Mouse (Mus musculus) kidney, embryonic 14.5 days (tissue): ENCODE data around the gene Hepacam. TPM values are rescaled to one million over a fixed set of nuclear protein-coding genes. Genes with fewer than 3 reads are reported as not detected.

Source experiments
- ATAC-seq: fragments of 200-750 bp; cut with Nextera tagmentation; 2 replicates; pipeline ENCODE4 v1.8.0; 2017; ENCODE audit warnings: moderate number of reproducible peaks, mild to moderate bottlenecking, moderate TSS enrichment, moderate library complexity; ENCODE audit not compliant: low FRiP score, low TSS enrichment
- H3K27ac ChIP-seq: fragments of 300-500 bp; sonication (generic); 2 replicates; pipeline ENCODE4 v1.5.1; 2014; ENCODE audit warnings: low read depth, mild to moderate bottlenecking, low read length, moderate library complexity, mixed read lengths
- H3K27me3 ChIP-seq: fragments of 300-500 bp; sonication (generic); 2 replicates; pipeline ENCODE4 v1.6.1; 2014; ENCODE audit warnings: mild to moderate bottlenecking, low read length; ENCODE audit not compliant: control insufficient read depth, insufficient read depth
- H3K36me3 ChIP-seq: fragments of 300-500 bp; sonication (generic); 2 replicates; pipeline ENCODE4 v1.6.1; 2014; ENCODE audit warnings: low read length, mixed read lengths; ENCODE audit not compliant: control insufficient read depth, insufficient read depth
- H3K4me1 ChIP-seq: fragments of 300-500 bp; sonication (generic); 2 replicates; pipeline ENCODE4 v1.6.1; 2014; ENCODE audit warnings: low read length, mixed read lengths; ENCODE audit not compliant: control insufficient read depth, insufficient read depth
- H3K4me2 ChIP-seq: fragments of 300-500 bp; sonication (generic); replicated peaks from 2 replicates; pipeline ENCODE4 v1.6.1; 2014; ENCODE audit warnings: low read depth, mild to moderate bottlenecking, low read length
- H3K4me3 ChIP-seq: fragments of 300-500 bp; sonication (generic); 2 replicates; pipeline ENCODE4 v1.5.1; 2014; ENCODE audit warnings: mild to moderate bottlenecking, low read length
- H3K9ac ChIP-seq: fragments of 300-500 bp; sonication (generic); 2 replicates; pipeline ENCODE4 v1.6.1; 2014; ENCODE audit warnings: low read depth, mild to moderate bottlenecking, low read length, moderate library complexity
- H3K9me3 ChIP-seq: fragments of 300-500 bp; sonication (generic); 2 replicates; pipeline ENCODE4 v1.6.1; 2016; ENCODE audit warnings: low read length; ENCODE audit not compliant: control insufficient read depth
- WGBS: fragments of 180-500 bp; shearing (Covaris S2); extraction: QIAGEN DNeasy Blood & Tissue Kit; methylation state at CpG from one replicate; pipeline ENCODE4 v1.1.7; 2014; 5-methylcytosine and 5-hydroxymethylcytosine counted together
- polyA plus RNA-seq: library from polyadenylated mRNA; unstranded; fragments of >200 nt; fragmentation: Nextera tagmentation; extraction: Ambion mirVana; gene quantifications from 2 replicates; pipeline ENCODE4 v1.2.1, GENCODE M21; 2014

Gene Hepacam
- polyA plus RNA-seq, 1 experiment from 2014 or later, result not detected

DNA sequence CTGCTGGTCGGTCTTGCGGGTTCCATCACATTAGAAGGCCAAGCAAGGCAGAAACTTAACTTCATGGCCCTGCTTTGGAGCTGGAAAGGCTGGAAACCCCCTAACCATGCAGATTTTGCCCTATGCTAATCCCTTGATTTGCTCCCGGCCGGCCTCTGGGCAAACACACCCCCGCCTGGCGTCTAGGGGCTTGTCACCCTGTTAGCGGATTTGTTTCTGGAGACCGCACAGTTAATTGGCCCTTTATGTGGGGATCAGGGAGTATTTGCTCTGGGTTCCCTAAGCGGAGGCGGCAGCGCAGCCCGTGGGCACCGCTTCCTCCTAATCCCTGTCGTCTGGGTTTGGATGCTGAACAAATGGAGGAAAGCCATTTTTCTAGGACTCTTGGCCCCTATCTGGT, 67.8 kb downstream of the Hepacam start:
- Histone ChIP-seq H3K27ac (no peak overlapping the region), H3K4me2 (no peak overlapping the region), H3K9ac (no peak overlapping the region), H3K27me3 (peaks cover 60% of the 10 kb centered on the region), H3K4me3 (no peak overlapping the region), H3K9me3 (no peaks in the 10 kb centered on the region), H3K36me3 (no peaks in the 10 kb centered on the region), H3K4me1 (peaks cover 6% of the 10 kb centered on the region; the same call in 1 of the 2 replicates)
- no peak for ATAC-seq
- 2% methylated on average over 14 of the region's 14 CpGs for WGBS

DNA sequence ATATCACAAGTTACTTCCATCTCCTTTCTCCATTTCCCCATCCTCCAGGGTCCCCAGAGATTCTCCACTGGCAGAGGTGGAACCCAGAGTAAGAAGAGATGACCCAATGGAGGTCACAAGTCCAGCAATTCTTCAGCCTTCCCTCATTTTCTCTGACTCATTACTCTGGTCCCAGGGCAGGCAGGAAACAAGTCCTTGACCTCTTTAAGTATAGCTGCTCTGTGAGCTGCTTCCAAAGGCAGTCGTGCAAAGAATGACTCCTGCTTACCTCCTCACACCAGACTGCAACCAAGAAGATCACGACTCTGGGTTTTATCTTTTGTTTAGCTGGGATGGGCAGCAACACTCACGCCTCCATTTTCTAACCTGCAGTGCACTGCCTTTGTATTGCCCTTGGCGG, 68.5 kb downstream of the Hepacam start:
- no peak overlapping the region for H3K4me2 ChIP-seq
- 5% methylated on average over 4 of the region's 4 CpGs for WGBS
- H3K27ac ChIP-seq, result no peak overlapping the region
- no peaks in the 10 kb centered on the region for H3K9me3 ChIP-seq
- no peak overlapping the region for H3K4me3 ChIP-seq
- H3K4me1 ChIP-seq, result peaks cover 6% of the 10 kb centered on the region; the same call in 1 of the 2 replicates
- peaks cover 54% of the 10 kb centered on the region for H3K27me3 ChIP-seq
- H3K9ac ChIP-seq, result no peak overlapping the region
- H3K36me3 ChIP-seq, result no peaks in the 10 kb centered on the region
- no peak for ATAC-seq

Other genes with a start within 250 kb of the Hepacam start
- gene Pknox2, start 219.9 kb upstream of the Hepacam start, polyA plus RNA-seq, result 5.4 and 5.5 TPM in 2 replicates
- gene Tmem218, start 159.1 kb upstream of the Hepacam start, polyA plus RNA-seq, result 12.2 and 13.6 TPM in 2 replicates
- gene Slc37a2, start 111.6 kb upstream of the Hepacam start, polyA plus RNA-seq, result 1.1 and 1.6 TPM in 2 replicates
- 5.8 and 8.2 TPM in 2 replicates for gene Ccdc15, start 18.9 kb upstream of the Hepacam start, polyA plus RNA-seq
- 10.5 and 11.9 TPM in 2 replicates for gene Robo4, start 34.5 kb downstream of the Hepacam start, polyA plus RNA-seq
- 0.09 and 0.11 TPM in 2 replicates for gene Robo3, start 65.9 kb downstream of the Hepacam start, polyA plus RNA-seq
- gene Msantd2, start 122.0 kb downstream of the Hepacam start, polyA plus RNA-seq, result 28.5 and 33.2 TPM in 2 replicates
- gene Esam, start 160.7 kb downstream of the Hepacam start, polyA plus RNA-seq, result 49.7 and 61.8 TPM in 2 replicates
- 1.1 and 1.3 TPM in 2 replicates for gene Vsig2, start 171.9 kb downstream of the Hepacam start, polyA plus RNA-seq
- gene Nrgn, start 185.6 kb downstream of the Hepacam start, polyA plus RNA-seq, result 3.1 and 3.4 TPM in 2 replicates
- gene Siae, start 188.3 kb downstream of the Hepacam start, polyA plus RNA-seq, result 6.8 and 10.8 TPM in 2 replicates
- 6.7 and 8.0 TPM in 2 replicates for gene Spa17, start 246.4 kb downstream of the Hepacam start, polyA plus RNA-seq